Mouse (Mus musculus) limb, embryonic 10.5 days (tissue): Measurements from ENCODE around the gene Nxnl2. TPM values are rescaled to one million over a fixed set of nuclear protein-coding genes. Genes with fewer than 3 reads are reported as not detected.
A peak's percentile ranks its signal among the peaks of the same experiment; 100 is the strongest.

ENCODE experiments used
- DNase-seq: peaks from one replicate; pipeline ENCODE4 v3.0.0-alpha.2; 2017; ENCODE audit warnings: low spot score
- H3K27ac ChIP-seq: fragments of 300-500 bp; sonication (generic); 2 replicates; pipeline ENCODE4 v1.5.1; 2016; ENCODE audit warnings: mild to moderate bottlenecking
- H3K27me3 ChIP-seq: fragments of 300-500 bp; sonication (generic); 2 replicates; pipeline ENCODE4 v1.6.1; 2016; ENCODE audit warnings: low read depth, mild to moderate bottlenecking; ENCODE audit not compliant: poor library complexity, severe bottlenecking
- H3K36me3 ChIP-seq: fragments of 300-500 bp; sonication (generic); 2 replicates; pipeline ENCODE4 v1.6.1; 2016; ENCODE audit warnings: mild to moderate bottlenecking, moderate library complexity
- H3K4me1 ChIP-seq: fragments of 300-500 bp; sonication (generic); 2 replicates; pipeline ENCODE4 v1.6.1; 2016
- H3K4me3 ChIP-seq: fragments of 300-500 bp; sonication (generic); 2 replicates; pipeline ENCODE4 v1.5.1; 2016; ENCODE audit warnings: mild to moderate bottlenecking, moderate library complexity
- H3K9me3 ChIP-seq: fragments of 300-500 bp; sonication (generic); replicated peaks from 2 replicates; pipeline ENCODE4 v1.6.1; 2016; ENCODE audit warnings: mild to moderate bottlenecking
- WGBS: fragments of 180-500 bp; shearing (Covaris S2); methylation state at CpG from one replicate; pipeline ENCODE4 v1.1.7; 2016; 5-methylcytosine and 5-hydroxymethylcytosine counted together
- polyA plus RNA-seq: library from polyadenylated mRNA; unstranded; fragments of >200 nt; fragmentation: Nextera tagmentation; extraction: Ambion mirVana; gene quantifications from 2 replicates; pipeline ENCODE4 v1.2.1, GENCODE M21; 2016

The Nxnl2 gene
- polyA plus RNA-seq, 1 experiment from 2014 or later: 2.0 TPM

GRCm38 (mm10) chr13:51153670-51154030 lies 17.2 kb upstream of the Nxnl2 start:
- WGBS: 94% methylated on average over 4 of the region's 4 CpGs
- peaks cover 81% of the 10 kb centered on the region for H3K36me3 ChIP-seq
- no peaks in the 10 kb centered on the region for H3K4me1 ChIP-seq
- no peaks in the 10 kb centered on the region for H3K27me3 ChIP-seq
- H3K27ac ChIP-seq: no peak overlapping the region
- H3K9me3 ChIP-seq: no peaks in the 10 kb centered on the region
- no peak overlapping the region for H3K4me3 ChIP-seq
- no peak for DNase-seq

- Histone ChIP-seq H3K4me1 (no peaks in the 10 kb centered on the region), H3K36me3 (peaks cover 75% of the 10 kb centered on the region), H3K27ac (no peak overlapping the region), H3K9me3 (no peaks in the 10 kb centered on the region), H3K4me3 (no peak overlapping the region), H3K27me3 (no peaks in the 10 kb centered on the region)
- no peak for DNase-seq
- 93% methylated on average over 15 of the region's 15 CpGs for WGBS
These were observed 15.4 kb upstream of the Nxnl2 start for GRCm38 (mm10) chr13:51155178-51156013.

- WGBS: 97% methylated on average over 6 of the region's 6 CpGs
- no peak for DNase-seq
- no peaks in the 10 kb centered on the region for H3K4me1 ChIP-seq
- no peak overlapping the region for H3K27ac ChIP-seq
- H3K27me3 ChIP-seq: no peaks in the 10 kb centered on the region
- no peaks in the 10 kb centered on the region for H3K9me3 ChIP-seq
- no peak overlapping the region for H3K4me3 ChIP-seq
- H3K36me3 ChIP-seq: peaks cover 69% of the 10 kb centered on the region
These were observed 14.8 kb upstream of the Nxnl2 start for GRCm38 (mm10) chr13:51156014-51156386.

GRCm38 (mm10) chr13:51157291-51157690 lies 13.5 kb upstream of the Nxnl2 start:
- Histone ChIP-seq H3K27ac (no peak overlapping the region), H3K4me3 (no peak overlapping the region), H3K4me1 (peaks cover 4% of the 10 kb centered on the region; the same call in 1 of the 2 replicates), H3K36me3 (peaks cover 71% of the 10 kb centered on the region), H3K27me3 (no peaks in the 10 kb centered on the region), H3K9me3 (no peaks in the 10 kb centered on the region)
- DNase-seq: no peak
- WGBS: 87% methylated on average over 3 of the region's 3 CpGs

GRCm38 (mm10) chr13:51161672-51162071 lies 9.2 kb upstream of the Nxnl2 start:
- Histone ChIP-seq H3K4me1 (peaks cover 7% of the 10 kb centered on the region), H3K27me3 (no peaks in the 10 kb centered on the region), H3K36me3 (peaks cover 40% of the 10 kb centered on the region), H3K4me3 (no peak overlapping the region), H3K9me3 (no peaks in the 10 kb centered on the region), H3K27ac (no peak overlapping the region)
- 90% methylated on average over 2 of the region's 2 CpGs for WGBS
- DNase-seq: no peak

- peaks cover 36% of the 10 kb centered on the region for H3K36me3 ChIP-seq
- H3K4me3 ChIP-seq: no peak overlapping the region
- no peaks in the 10 kb centered on the region for H3K27me3 ChIP-seq
- H3K27ac ChIP-seq: no peak overlapping the region
- WGBS: 92% methylated on average over 6 of the region's 6 CpGs
- H3K9me3 ChIP-seq: no peaks in the 10 kb centered on the region
- peaks cover 13% of the 10 kb centered on the region for H3K4me1 ChIP-seq
- DNase-seq: no peak
These were observed 8.6 kb upstream of the Nxnl2 start for GRCm38 (mm10) chr13:51162246-51162645.

GRCm38 (mm10) chr13:51166711-51167110 lies 4.1 kb upstream of the Nxnl2 start:
- H3K36me3 ChIP-seq: peaks cover 14% of the 10 kb centered on the region
- peak overlapping the region; percentile 23; the same call in 1 of the 2 replicates for H3K27ac ChIP-seq
- peaks cover 26% of the 10 kb centered on the region for H3K27me3 ChIP-seq
- no peak for DNase-seq
- no peak overlapping the region for H3K4me3 ChIP-seq
- WGBS: 62% methylated on average over 11 of the region's 11 CpGs
- no peaks in the 10 kb centered on the region for H3K9me3 ChIP-seq
- peaks cover 29% of the 10 kb centered on the region for H3K4me1 ChIP-seq

GRCm38 (mm10) chr13:51170215-51170614 lies 607 bp upstream of the Nxnl2 start:
- Histone ChIP-seq H3K27me3 (peaks cover 40% of the 10 kb centered on the region), H3K4me3 (peak overlapping the region; percentile 59), H3K36me3 (no peaks in the 10 kb centered on the region), H3K27ac (no peak overlapping the region; the same call in 1 of the 2 replicates), H3K9me3 (no peaks in the 10 kb centered on the region), H3K4me1 (peaks cover 29% of the 10 kb centered on the region)
- DNase-seq: no peak
- WGBS: 35% methylated on average over 11 of the region's 11 CpGs

GRCm38 (mm10) chr13:51172601-51173000 lies 1.8 kb downstream of the Nxnl2 start:
- Histone ChIP-seq H3K36me3 (no peaks in the 10 kb centered on the region), H3K9me3 (no peaks in the 10 kb centered on the region), H3K4me3 (no peak overlapping the region), H3K27me3 (peaks cover 40% of the 10 kb centered on the region), H3K27ac (no peak overlapping the region), H3K4me1 (peaks cover 20% of the 10 kb centered on the region)
- WGBS: 93% methylated on average over 7 of the region's 7 CpGs
- DNase-seq: no peak

- no peaks in the 10 kb centered on the region for H3K36me3 ChIP-seq
- no peak overlapping the region for H3K4me3 ChIP-seq
- no peak overlapping the region for H3K27ac ChIP-seq
- no peaks in the 10 kb centered on the region for H3K9me3 ChIP-seq
- peaks cover 5% of the 10 kb centered on the region; the same call in 1 of the 2 replicates for H3K4me1 ChIP-seq
- 91% methylated on average over 10 of the region's 10 CpGs for WGBS
- DNase-seq: no peak
- H3K27me3 ChIP-seq: no peaks in the 10 kb centered on the region
These were observed 8.1 kb downstream of the Nxnl2 start for GRCm38 (mm10) chr13:51178932-51179331.

GRCm38 (mm10) chr13:51179362-51179761 lies 8.5 kb downstream of the Nxnl2 start:
- WGBS: 73% methylated on average over 3 of the region's 3 CpGs
- H3K27ac ChIP-seq: no peak overlapping the region
- no peaks in the 10 kb centered on the region for H3K9me3 ChIP-seq
- H3K4me3 ChIP-seq: no peak overlapping the region
- no peaks in the 10 kb centered on the region for H3K36me3 ChIP-seq
- DNase-seq: no peak
- peaks cover 5% of the 10 kb centered on the region; the same call in 1 of the 2 replicates for H3K4me1 ChIP-seq
- H3K27me3 ChIP-seq: no peaks in the 10 kb centered on the region

GRCm38 (mm10) chr13:51182236-51182635 lies 11.4 kb downstream of the Nxnl2 start:
- H3K4me3 ChIP-seq: no peak overlapping the region
- no peak for DNase-seq
- no peak overlapping the region for H3K27ac ChIP-seq
- H3K36me3 ChIP-seq: no peaks in the 10 kb centered on the region
- no peaks in the 10 kb centered on the region for H3K27me3 ChIP-seq
- 86% methylated on average over 7 of the region's 7 CpGs for WGBS
- no peaks in the 10 kb centered on the region for H3K9me3 ChIP-seq
- peaks cover 5% of the 10 kb centered on the region; the same call in 1 of the 2 replicates for H3K4me1 ChIP-seq

GRCm38 (mm10) chr13:51184896-51185295 lies 14.1 kb downstream of the Nxnl2 start:
- 90% methylated on average over 3 of the region's 3 CpGs for WGBS

More at GRCm38 (mm10) chr13:51184896-51185295, 14.1 kb downstream of the Nxnl2 start:
- Histone ChIP-seq H3K4me1 (peaks cover 5% of the 10 kb centered on the region; the same call in 1 of the 2 replicates), H3K27me3 (no peaks in the 10 kb centered on the region), H3K4me3 (no peak overlapping the region), H3K9me3 (no peaks in the 10 kb centered on the region), H3K27ac (no peak overlapping the region), H3K36me3 (no peaks in the 10 kb centered on the region)
- no peak for DNase-seq
